Mouse (Mus musculus): ENCODE results near the gene Hlf. TPM values are rescaled to one million over a fixed set of nuclear protein-coding genes. Genes with fewer than 3 reads are reported as not detected.

Hlf gene
- polyA plus RNA-seq, 1 experiment from 2014 or later: 4.3 TPM

- Histone ChIP-seq H3K36me3 (ENCODE audit: control insufficient read depth, insufficient read depth, low read length) (no peaks in the 10 kb centered on the region), H3K4me2 (ENCODE audit: low read length) (peak overlapping the region; percentile 59), H3K4me3 (ENCODE audit: control insufficient read depth in 1 of 2, insufficient read depth in 1 of 2, low read depth in 1 of 2, low read length in 2 of 2) (no peak overlapping the region), H3K9me3 (ENCODE audit: control insufficient read depth, low read length) (no peaks in the 10 kb centered on the region), H3K27me3 (ENCODE audit: control insufficient read depth, insufficient read depth, low read length) (no peaks in the 10 kb centered on the region), H3K4me1 (ENCODE audit: control insufficient read depth in 2 of 2, insufficient read depth in 2 of 2, low read length in 2 of 2) (peaks cover 29 to 38% of the 10 kb centered on the region in 2 experiments), H3K9ac (ENCODE audit: low read length) (no peak overlapping the region), H3K27ac (replicated peaks in 1 of 2; ENCODE audit: control insufficient read depth in 1 of 2, insufficient read depth in 1 of 2, low read depth in 2 of 2, low read length in 2 of 2) (peak overlapping the region; percentile 92; a peak in 3 of 4 replicates)
- no peak for ATAC-seq (ENCODE audit: insufficient number of reproducible peaks, insufficient read depth, low FRiP score, low read depth)
- WGBS: 39% methylated on average over 11 of the region's 11 CpGs
These were observed 20.3 kb downstream of the Hlf start for GRCm38 (mm10) chr11:90370367-90370766.

- peak overlapping the region; percentile 58 for H3K9ac ChIP-seq (ENCODE audit: low read length)
- H3K9me3 ChIP-seq (ENCODE audit: control insufficient read depth, low read length): no peaks in the 10 kb centered on the region
- H3K4me1 ChIP-seq (ENCODE audit: control insufficient read depth in 2 of 2, insufficient read depth in 2 of 2, low read length in 2 of 2): peaks cover 29 to 38% of the 10 kb centered on the region in 2 experiments
- H3K27ac ChIP-seq (replicated peaks in 1 of 2; ENCODE audit: control insufficient read depth in 1 of 2, insufficient read depth in 1 of 2, low read depth in 2 of 2, low read length in 2 of 2): peak overlapping the region; percentile 92
- peak; percentile 75 for ATAC-seq (ENCODE audit: insufficient number of reproducible peaks, insufficient read depth, low FRiP score, low read depth)
- 6% methylated on average over 8 of the region's 8 CpGs for WGBS
- no peak overlapping the region; a peak in 1 of 4 replicates for H3K4me3 ChIP-seq (ENCODE audit: control insufficient read depth in 1 of 2, insufficient read depth in 1 of 2, low read depth in 1 of 2, low read length in 2 of 2)
- peak overlapping the region; percentile 59 for H3K4me2 ChIP-seq (ENCODE audit: low read length)
- no peaks in the 10 kb centered on the region for H3K36me3 ChIP-seq (ENCODE audit: control insufficient read depth, insufficient read depth, low read length)
- no peaks in the 10 kb centered on the region for H3K27me3 ChIP-seq (ENCODE audit: control insufficient read depth, insufficient read depth, low read length)
These were observed 21.1 kb downstream of the Hlf start for GRCm38 (mm10) chr11:90369605-90370004.

GRCm38 (mm10) chr11:90369115-90369514 is 21.6 kb downstream of the Hlf start:
- ATAC-seq (ENCODE audit: insufficient number of reproducible peaks, insufficient read depth, low FRiP score, low read depth): 0 out of 2 replicates have a peak, but pooled peaks have one; percentile 28
- H3K9ac ChIP-seq (ENCODE audit: low read length): peak overlapping the region; percentile 54; the same call in 1 of the 2 replicates
- peaks cover 29 to 38% of the 10 kb centered on the region in 2 experiments for H3K4me1 ChIP-seq (ENCODE audit: control insufficient read depth in 2 of 2, insufficient read depth in 2 of 2, low read length in 2 of 2)
- no peaks in the 10 kb centered on the region for H3K27me3 ChIP-seq (ENCODE audit: control insufficient read depth, insufficient read depth, low read length)
- no peak overlapping the region; a peak in 1 of 4 replicates for H3K4me3 ChIP-seq (ENCODE audit: control insufficient read depth in 1 of 2, insufficient read depth in 1 of 2, low read depth in 1 of 2, low read length in 2 of 2)
- peak overlapping the region; percentile 92 for H3K27ac ChIP-seq (replicated peaks in 1 of 2; ENCODE audit: control insufficient read depth in 1 of 2, insufficient read depth in 1 of 2, low read depth in 2 of 2, low read length in 2 of 2)
- H3K36me3 ChIP-seq (ENCODE audit: control insufficient read depth, insufficient read depth, low read length): no peaks in the 10 kb centered on the region
- 24% methylated on average over 7 of the region's 7 CpGs for WGBS
- no peaks in the 10 kb centered on the region for H3K9me3 ChIP-seq (ENCODE audit: control insufficient read depth, low read length)
- peak overlapping the region; percentile 59 for H3K4me2 ChIP-seq (ENCODE audit: low read length)

- Histone ChIP-seq H3K27ac (replicated peaks in 1 of 2; ENCODE audit: control insufficient read depth in 1 of 2, insufficient read depth in 1 of 2, low read depth in 2 of 2, low read length in 2 of 2) (peak overlapping the region in 1 of 2 experiments; percentile 92; a peak in 1 of 4 replicates), H3K9me3 (ENCODE audit: control insufficient read depth, low read length) (no peaks in the 10 kb centered on the region), H3K36me3 (ENCODE audit: control insufficient read depth, insufficient read depth, low read length) (no peaks in the 10 kb centered on the region), H3K4me2 (ENCODE audit: low read length) (no peak overlapping the region), H3K9ac (ENCODE audit: low read length) (no peak overlapping the region), H3K4me3 (ENCODE audit: control insufficient read depth in 1 of 2, insufficient read depth in 1 of 2, low read depth in 1 of 2, low read length in 2 of 2) (no peak overlapping the region), H3K4me1 (ENCODE audit: control insufficient read depth in 2 of 2, insufficient read depth in 2 of 2, low read length in 2 of 2) (peaks cover 29 to 38% of the 10 kb centered on the region in 2 experiments), H3K27me3 (ENCODE audit: control insufficient read depth, insufficient read depth, low read length) (no peaks in the 10 kb centered on the region)
- ATAC-seq (ENCODE audit: insufficient number of reproducible peaks, insufficient read depth, low FRiP score, low read depth): no peak
- 66% methylated on average over 14 of the region's 14 CpGs for WGBS
These were observed 22.5 kb downstream of the Hlf start for GRCm38 (mm10) chr11:90367894-90368860.

- no peaks in the 10 kb centered on the region for H3K36me3 ChIP-seq (ENCODE audit: control insufficient read depth, insufficient read depth, low read length)
- no peak overlapping the region for H3K27ac ChIP-seq (replicated peaks in 1 of 2; ENCODE audit: control insufficient read depth in 1 of 2, insufficient read depth in 1 of 2, low read depth in 2 of 2, low read length in 2 of 2)
- ATAC-seq (ENCODE audit: insufficient number of reproducible peaks, insufficient read depth, low FRiP score, low read depth): no peak
- no peaks in the 10 kb centered on the region for H3K27me3 ChIP-seq (ENCODE audit: control insufficient read depth, insufficient read depth, low read length)
- H3K4me1 ChIP-seq (ENCODE audit: control insufficient read depth in 2 of 2, insufficient read depth in 2 of 2, low read length in 2 of 2): peaks cover 13 to 16% of the 10 kb centered on the region in 2 experiments
- 36% methylated on average over 7 of the region's 7 CpGs for WGBS
- no peak overlapping the region for H3K4me2 ChIP-seq (ENCODE audit: low read length)
- no peak overlapping the region for H3K4me3 ChIP-seq (ENCODE audit: control insufficient read depth in 1 of 2, insufficient read depth in 1 of 2, low read depth in 1 of 2, low read length in 2 of 2)
- no peak overlapping the region for H3K9ac ChIP-seq (ENCODE audit: low read length)
- H3K9me3 ChIP-seq (ENCODE audit: control insufficient read depth, low read length): no peaks in the 10 kb centered on the region
These were observed 25.8 kb downstream of the Hlf start for GRCm38 (mm10) chr11:90364865-90365264.

GRCm38 (mm10) chr11:90363821-90364497 is 26.7 kb downstream of the Hlf start:
- 89% methylated on average over 10 of the region's 10 CpGs for WGBS
- Histone ChIP-seq H3K27ac (replicated peaks in 1 of 2; ENCODE audit: control insufficient read depth in 1 of 2, insufficient read depth in 1 of 2, low read depth in 2 of 2, low read length in 2 of 2) (no peak overlapping the region), H3K4me2 (ENCODE audit: low read length) (no peak overlapping the region), H3K36me3 (ENCODE audit: control insufficient read depth, insufficient read depth, low read length) (no peaks in the 10 kb centered on the region), H3K9ac (ENCODE audit: low read length) (no peak overlapping the region), H3K4me1 (ENCODE audit: control insufficient read depth in 2 of 2, insufficient read depth in 2 of 2, low read length in 2 of 2) (peaks cover 5 to 9% of the 10 kb centered on the region in 2 experiments), H3K27me3 (ENCODE audit: control insufficient read depth, insufficient read depth, low read length) (no peaks in the 10 kb centered on the region), H3K4me3 (ENCODE audit: control insufficient read depth in 1 of 2, insufficient read depth in 1 of 2, low read depth in 1 of 2, low read length in 2 of 2) (no peak overlapping the region), H3K9me3 (ENCODE audit: control insufficient read depth, low read length) (no peaks in the 10 kb centered on the region)
- no peak for ATAC-seq (ENCODE audit: insufficient number of reproducible peaks, insufficient read depth, low FRiP score, low read depth)

GRCm38 (mm10) chr11:90363406-90363805 is 27.3 kb downstream of the Hlf start:
- no peaks in the 10 kb centered on the region for H3K9me3 ChIP-seq (ENCODE audit: control insufficient read depth, low read length)
- WGBS: 45% methylated on average over 3 of the region's 3 CpGs
- no peak overlapping the region for H3K9ac ChIP-seq (ENCODE audit: low read length)
- H3K4me2 ChIP-seq (ENCODE audit: low read length): no peak overlapping the region
- no peaks in the 10 kb centered on the region for H3K27me3 ChIP-seq (ENCODE audit: control insufficient read depth, insufficient read depth, low read length)
- H3K4me1 ChIP-seq (ENCODE audit: control insufficient read depth in 2 of 2, insufficient read depth in 2 of 2, low read length in 2 of 2): peaks cover 3 to 6% of the 10 kb centered on the region in 2 experiments
- no peak overlapping the region for H3K27ac ChIP-seq (replicated peaks in 1 of 2; ENCODE audit: control insufficient read depth in 1 of 2, insufficient read depth in 1 of 2, low read depth in 2 of 2, low read length in 2 of 2)
- ATAC-seq (ENCODE audit: insufficient number of reproducible peaks, insufficient read depth, low FRiP score, low read depth): no peak
- H3K4me3 ChIP-seq (ENCODE audit: control insufficient read depth in 1 of 2, insufficient read depth in 1 of 2, low read depth in 1 of 2, low read length in 2 of 2): no peak overlapping the region
- no peaks in the 10 kb centered on the region for H3K36me3 ChIP-seq (ENCODE audit: control insufficient read depth, insufficient read depth, low read length)
